Mouse (Mus musculus): ENCODE measurements around the gene Ulk4. TPM values are rescaled to one million over a fixed set of nuclear protein-coding genes. Genes with fewer than 3 reads are reported as not detected.
A peak's percentile ranks its signal among the peaks of the same experiment; 100 is the strongest.

The Ulk4 gene
- polyA plus RNA-seq, 1 experiment from 2014 or later: 134 TPM

DNA sequence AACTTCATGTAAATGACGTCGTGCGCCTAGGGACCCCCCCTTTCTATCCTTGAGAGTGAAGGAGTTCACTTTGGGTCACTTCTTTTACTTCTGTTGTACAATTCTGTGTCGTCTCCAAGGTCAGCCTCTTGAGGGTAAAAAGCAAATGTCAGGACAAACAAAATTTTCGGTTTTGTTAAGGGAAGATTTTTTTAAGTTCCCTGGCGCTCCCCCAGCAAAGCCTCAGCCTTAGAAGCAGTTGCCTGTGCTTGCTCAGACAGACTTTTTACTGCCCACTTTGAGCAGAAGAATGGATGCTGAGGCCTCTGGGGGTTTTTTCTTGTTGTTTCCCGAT lies 21.0 kb upstream of the Ulk4 start:
- H3K4me2 ChIP-seq (replicated peaks): peak overlapping the region; percentile 80
- peak overlapping the region; percentile 41 for H3K27ac ChIP-seq (replicated peaks)
- WGBS: 0% methylated on average over 7 of the region's 7 CpGs
- no peak for ATAC-seq (replicated peaks)
- no peaks in the 10 kb centered on the region for H3K9me3 ChIP-seq
- H3K36me3 ChIP-seq: no peaks in the 10 kb centered on the region
- peak overlapping the region; percentile 87 for H3K9ac ChIP-seq (replicated peaks)
- peak overlapping the region; percentile 80 for H3K4me3 ChIP-seq
- no peaks in the 10 kb centered on the region for H3K27me3 ChIP-seq
- peaks cover 45% of the 10 kb centered on the region for H3K4me1 ChIP-seq

DNA sequence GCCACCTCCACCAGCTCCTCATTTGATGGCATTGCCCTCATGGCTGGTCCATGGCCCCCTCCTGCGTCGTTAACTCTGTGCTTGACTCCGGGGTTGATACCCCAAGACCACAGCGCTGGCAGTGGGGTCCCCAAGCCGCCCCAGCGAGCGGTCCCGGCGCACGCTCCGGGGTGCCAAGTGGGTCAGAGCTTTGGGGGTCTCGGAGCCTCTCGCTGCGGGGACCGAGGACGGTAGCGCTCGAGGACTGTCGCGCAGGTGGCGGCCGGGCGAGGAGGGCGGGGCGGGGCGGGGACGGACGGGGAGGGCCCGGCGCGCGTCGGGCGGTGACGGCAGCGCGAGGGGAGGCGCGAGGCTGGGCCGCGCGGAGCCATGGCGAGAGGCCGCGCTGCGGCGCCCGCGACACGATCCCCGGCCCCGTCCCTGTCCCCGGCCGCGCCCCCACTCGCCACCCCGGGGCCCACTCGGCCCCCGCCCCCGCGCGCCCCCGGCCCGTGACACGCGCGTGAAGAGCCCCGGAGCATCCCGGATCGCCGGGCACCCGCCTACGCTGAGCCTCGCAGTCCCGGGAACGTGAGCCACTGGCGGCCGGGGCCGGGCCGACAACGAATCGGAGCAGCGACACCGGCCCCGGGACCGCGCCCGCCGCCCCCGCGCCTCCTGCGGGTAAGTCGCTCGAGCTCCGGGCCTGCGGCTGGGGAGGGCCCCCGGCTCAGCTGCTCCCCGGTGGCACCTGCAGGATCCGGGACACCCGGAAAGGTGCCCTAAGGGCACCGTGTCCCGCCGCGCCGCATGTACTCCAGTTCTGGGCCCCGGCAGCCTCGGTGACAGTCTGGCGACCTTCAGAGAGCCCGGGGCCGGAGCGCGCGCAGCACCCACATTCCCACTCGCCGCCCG lies 20.4 kb upstream of the Ulk4 start, which contains the start of gene Trak1:
TSS of gene Trak1 (plus strand) at position 332 of the 894 bp plus-strand sequence.
- Histone ChIP-seq H3K27ac (replicated peaks) (peak within 1 kb of the TSS; percentile 41), H3K27me3 (no peaks in the 10 kb centered on the region), H3K9ac (replicated peaks) (peak within 1 kb of the TSS; percentile 87), H3K4me2 (replicated peaks) (peak within 1 kb of the TSS; percentile 80), H3K36me3 (no peaks in the 10 kb centered on the region), H3K4me1 (peaks cover 43% of the 10 kb centered on the region), H3K9me3 (no peaks in the 10 kb centered on the region), H3K4me3 (peak within 1 kb of the TSS; percentile 80)
- under 1% methylated on average over 78 of the region's 116 CpGs for WGBS
- peak; percentile 87 for ATAC-seq (replicated peaks)

DNA sequence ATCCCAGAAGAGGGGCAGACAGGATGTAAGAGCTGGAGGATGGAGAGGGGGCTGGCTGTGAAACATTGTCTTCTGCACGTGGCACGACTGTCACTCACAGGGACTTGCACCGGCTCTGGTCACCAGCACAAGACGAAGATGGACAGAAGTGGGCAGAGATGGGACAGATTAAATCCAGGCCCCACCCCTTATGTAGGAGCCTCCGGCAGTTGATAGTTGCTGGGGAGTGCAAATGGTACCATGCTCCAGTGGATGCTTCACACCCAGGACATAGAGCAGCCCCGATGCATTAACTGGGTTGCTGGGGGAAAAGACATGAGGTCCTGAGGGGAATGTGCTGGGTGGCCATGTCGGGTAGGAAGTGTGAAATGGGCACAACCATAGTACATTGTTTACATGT lies 18.2 kb upstream of the Ulk4 start:
- no peak overlapping the region for H3K4me3 ChIP-seq

DNA sequence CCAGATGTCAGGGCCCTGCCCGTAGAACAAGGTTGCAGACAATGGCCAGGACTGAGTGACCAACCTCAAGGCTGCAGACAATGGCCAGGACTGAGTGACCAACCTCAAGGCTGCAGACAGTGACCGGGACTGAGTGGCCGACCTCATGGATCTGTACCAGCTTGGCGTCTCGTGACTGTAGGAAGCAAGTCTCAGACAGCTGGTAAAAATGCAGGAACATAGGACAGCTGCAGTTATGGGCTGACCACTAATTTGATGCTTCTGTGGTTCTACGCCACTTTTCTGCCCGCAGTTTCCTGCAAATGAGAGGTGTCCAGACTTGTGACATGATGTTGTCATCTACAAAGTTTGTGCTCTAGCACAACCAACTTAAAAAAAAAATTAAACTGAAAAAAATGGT lies 16.2 kb upstream of the Ulk4 start:
- no peak overlapping the region for H3K27ac ChIP-seq (replicated peaks)
- H3K9ac ChIP-seq (replicated peaks): no peak overlapping the region
- no peak overlapping the region for H3K4me2 ChIP-seq (replicated peaks)
- WGBS: 83% methylated on average over 7 of the region's 7 CpGs
- H3K36me3 ChIP-seq: no peaks in the 10 kb centered on the region
- no peaks in the 10 kb centered on the region for H3K27me3 ChIP-seq
- no peak for ATAC-seq (replicated peaks)
- no peaks in the 10 kb centered on the region for H3K9me3 ChIP-seq
- H3K4me1 ChIP-seq: peaks cover 8% of the 10 kb centered on the region
- H3K4me3 ChIP-seq: no peak overlapping the region

More for the DNA sequence above, 18.2 kb upstream of the Ulk4 start:
- Histone ChIP-seq H3K27me3 (no peaks in the 10 kb centered on the region), H3K27ac (replicated peaks) (no peak overlapping the region), H3K9ac (replicated peaks) (no peak overlapping the region), H3K4me1 (peaks cover 29% of the 10 kb centered on the region), H3K36me3 (no peaks in the 10 kb centered on the region), H3K9me3 (no peaks in the 10 kb centered on the region), H3K4me2 (replicated peaks) (no peak overlapping the region)
- ATAC-seq (replicated peaks): no peak
- 78% methylated on average over 7 of the region's 7 CpGs for WGBS

DNA sequence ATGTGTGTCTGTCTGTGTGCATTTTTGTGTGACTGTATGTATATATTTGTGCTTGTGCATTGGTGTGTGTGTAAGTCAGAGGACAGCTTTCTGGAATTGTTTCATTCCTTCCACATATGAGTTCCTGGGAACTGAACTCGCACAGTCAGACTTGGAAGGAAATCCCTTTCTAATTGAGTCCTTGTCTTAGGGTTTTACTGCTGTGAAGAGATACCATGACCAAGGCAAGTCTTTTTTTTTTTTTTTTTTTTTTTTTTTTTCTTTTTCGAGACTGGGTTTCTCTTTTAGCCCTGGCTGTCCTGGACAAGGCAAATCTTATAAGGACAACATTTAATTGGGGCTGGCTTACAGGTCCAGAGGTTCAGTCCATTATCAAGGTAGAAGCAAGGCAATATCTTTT lies 14.3 kb upstream of the Ulk4 start:
- Histone ChIP-seq H3K36me3 (no peaks in the 10 kb centered on the region), H3K27ac (replicated peaks) (no peak overlapping the region), H3K4me3 (no peak overlapping the region), H3K9me3 (no peaks in the 10 kb centered on the region), H3K27me3 (no peaks in the 10 kb centered on the region), H3K4me2 (replicated peaks) (no peak overlapping the region), H3K9ac (replicated peaks) (no peak overlapping the region), H3K4me1 (0 out of 2 replicates have a peak, but pooled peaks cover under 1% of the 10 kb centered on the region)
- WGBS: 94% methylated on average over 2 of the region's 2 CpGs
- no peak for ATAC-seq (replicated peaks)

DNA sequence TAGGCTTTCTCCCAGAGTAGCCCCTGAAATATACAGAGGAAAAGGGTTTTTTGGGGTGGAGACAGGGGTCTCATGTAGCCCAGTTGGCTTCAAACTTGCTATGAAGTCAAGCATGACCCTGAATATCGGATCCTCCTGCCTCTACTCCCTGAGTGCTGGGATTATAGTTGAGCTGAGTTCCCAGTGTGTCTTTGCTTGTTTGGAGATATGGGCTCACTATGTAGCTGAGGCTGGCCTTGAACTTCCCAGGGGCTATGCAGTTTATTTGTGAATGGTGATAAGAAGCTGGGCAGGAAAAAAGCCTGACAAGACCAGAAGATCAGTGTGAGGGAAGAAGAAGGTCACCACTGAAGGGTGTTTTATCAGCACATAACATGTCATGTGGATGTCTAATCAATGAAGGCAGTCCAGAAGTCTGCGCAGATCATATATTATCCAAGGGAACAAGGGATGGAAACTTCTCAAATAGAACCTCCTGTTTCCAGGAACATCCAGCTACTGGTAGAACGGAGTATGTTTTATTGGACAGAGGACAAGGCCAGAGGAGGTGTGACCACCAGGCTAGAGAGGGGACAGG lies 9.4 kb upstream of the Ulk4 start:
- ATAC-seq (replicated peaks): no peak; the same call in none of the 2 replicates

DNA sequence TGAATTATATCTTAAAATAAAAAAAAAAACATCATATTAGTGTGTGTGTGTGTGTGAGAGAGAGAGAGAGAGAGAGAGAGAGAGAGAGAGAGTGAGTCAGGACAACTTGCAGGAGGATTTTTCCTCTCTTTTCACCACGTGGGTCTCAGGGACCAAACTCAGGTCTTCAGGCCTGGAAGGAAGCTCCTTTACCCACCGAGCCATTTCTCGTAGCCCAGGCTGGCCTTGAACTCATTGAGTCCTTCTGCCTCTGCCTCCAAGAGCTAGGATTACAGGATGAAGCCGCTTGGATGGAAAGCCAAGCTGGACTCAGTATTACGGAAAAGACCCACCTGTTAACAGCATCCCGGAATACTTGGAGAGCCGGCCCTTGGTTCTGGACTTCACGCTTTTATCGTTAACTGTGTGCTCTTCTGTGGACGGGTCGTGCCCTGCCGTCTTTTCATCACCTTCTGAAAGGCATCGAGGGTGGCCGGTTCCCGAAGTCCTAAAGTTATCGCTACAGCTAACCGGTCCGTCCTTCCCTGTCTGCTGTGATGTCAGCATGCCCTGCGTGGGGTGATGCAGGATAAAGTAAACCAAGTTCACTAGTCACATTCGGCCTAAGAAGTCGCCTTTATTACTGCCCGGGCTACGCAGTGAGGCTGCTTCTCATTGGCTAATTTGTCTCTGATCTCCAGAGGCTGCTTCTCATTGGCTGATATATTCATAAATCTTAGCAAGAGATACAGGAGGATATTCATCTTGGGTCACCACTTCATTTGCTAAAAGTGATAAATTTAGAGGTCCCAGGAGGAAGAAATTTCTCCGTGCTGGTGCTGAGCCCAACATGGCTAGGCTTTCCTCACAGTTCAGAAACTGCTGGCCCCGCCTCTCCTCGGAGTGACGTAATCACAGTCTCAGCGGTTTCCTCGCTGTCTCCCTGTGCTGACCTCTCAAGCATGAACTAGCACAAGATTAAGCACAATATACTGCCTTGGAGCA lies 8.6 kb upstream of the Ulk4 start:
- Histone ChIP-seq H3K4me1 (peaks cover 8% of the 10 kb centered on the region), H3K36me3 (no peaks in the 10 kb centered on the region), H3K4me3 (peak overlapping the region; percentile 48), H3K27me3 (no peaks in the 10 kb centered on the region), H3K4me2 (replicated peaks) (peak overlapping the region; percentile 61), H3K9me3 (no peaks in the 10 kb centered on the region), H3K27ac (replicated peaks) (0 out of 2 replicates have a peak overlapping the region, but pooled peaks have one; percentile 12), H3K9ac (replicated peaks) (peak overlapping the region; percentile 45)
- 16% methylated on average over 29 of the region's 29 CpGs for WGBS
- ATAC-seq (replicated peaks): peak; percentile 84

More for the DNA sequence above, 9.4 kb upstream of the Ulk4 start:
- Histone ChIP-seq H3K4me3 (peak overlapping the region; percentile 48), H3K4me1 (peaks cover 8% of the 10 kb centered on the region), H3K9ac (replicated peaks) (peak overlapping the region; percentile 45), H3K9me3 (no peaks in the 10 kb centered on the region), H3K36me3 (no peaks in the 10 kb centered on the region), H3K27ac (replicated peaks) (0 out of 2 replicates have a peak overlapping the region, but pooled peaks have one; percentile 7), H3K4me2 (replicated peaks) (peak overlapping the region; percentile 61), H3K27me3 (no peaks in the 10 kb centered on the region)
- 77% methylated on average over 3 of the region's 3 CpGs for WGBS

DNA sequence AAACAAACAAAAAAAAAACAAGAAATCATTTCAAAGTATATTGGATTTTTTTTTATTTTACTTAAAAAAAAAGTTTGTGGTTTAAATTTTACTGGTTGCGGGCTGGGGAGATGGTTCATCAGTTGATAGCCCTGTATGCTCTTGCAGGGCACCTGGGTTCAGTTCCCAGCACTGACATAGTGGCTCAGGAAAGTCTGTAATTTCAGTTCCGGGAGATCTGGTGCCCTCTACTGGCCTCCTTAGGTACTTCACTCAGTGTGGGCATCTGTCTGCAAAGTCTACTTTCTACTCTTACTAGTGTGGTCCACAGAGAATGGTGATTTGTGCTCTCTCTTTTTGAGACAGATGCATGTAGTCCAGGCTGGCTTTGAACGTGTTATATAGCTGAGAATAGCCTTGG lies 7.4 kb upstream of the Ulk4 start:
- H3K4me2 ChIP-seq (replicated peaks): no peak overlapping the region
- peaks cover 8% of the 10 kb centered on the region for H3K4me1 ChIP-seq
- no peaks in the 10 kb centered on the region for H3K36me3 ChIP-seq
- H3K9ac ChIP-seq (replicated peaks): no peak overlapping the region
- H3K27ac ChIP-seq (replicated peaks): no peak overlapping the region
- WGBS: 97% methylated on average over 3 of the region's 3 CpGs
- no peak overlapping the region for H3K4me3 ChIP-seq
- no peaks in the 10 kb centered on the region for H3K27me3 ChIP-seq
- H3K9me3 ChIP-seq: no peaks in the 10 kb centered on the region
- ATAC-seq (replicated peaks): no peak

DNA sequence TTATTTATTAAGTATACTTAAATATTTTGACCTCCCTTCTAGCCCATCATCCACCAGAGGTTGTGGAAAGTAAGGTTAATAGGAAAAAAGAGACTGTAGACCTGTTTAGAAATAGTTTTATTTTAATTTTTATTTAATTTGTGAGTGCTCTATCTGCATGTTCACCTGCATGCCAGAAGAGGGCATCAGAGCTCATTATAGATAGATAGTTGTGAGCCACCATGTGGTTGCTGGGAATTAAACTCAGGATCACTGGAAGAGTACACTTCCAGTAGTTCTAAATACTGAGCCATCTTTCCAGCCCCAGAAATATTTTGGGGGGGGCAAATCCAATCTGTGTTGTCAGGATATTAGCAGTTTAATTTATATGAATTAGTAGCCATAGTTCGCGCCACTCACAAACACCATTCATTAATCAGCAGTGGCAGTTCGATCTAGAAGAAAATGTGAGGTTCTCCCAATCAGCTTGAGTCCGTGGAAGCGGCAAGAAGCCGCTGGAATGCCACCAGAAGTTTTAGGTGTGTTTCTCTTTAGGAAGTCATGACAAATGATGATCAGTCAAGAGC lies 6.7 kb upstream of the Ulk4 start:
- Histone ChIP-seq H3K9me3 (no peaks in the 10 kb centered on the region), H3K4me1 (peaks cover 10% of the 10 kb centered on the region), H3K9ac (replicated peaks) (no peak overlapping the region), H3K4me2 (replicated peaks) (no peak overlapping the region), H3K27me3 (no peaks in the 10 kb centered on the region), H3K36me3 (no peaks in the 10 kb centered on the region), H3K4me3 (no peak overlapping the region), H3K27ac (replicated peaks) (no peak overlapping the region)
- ATAC-seq (replicated peaks): no peak
- 98% methylated on average over 6 of the region's 6 CpGs for WGBS

DNA sequence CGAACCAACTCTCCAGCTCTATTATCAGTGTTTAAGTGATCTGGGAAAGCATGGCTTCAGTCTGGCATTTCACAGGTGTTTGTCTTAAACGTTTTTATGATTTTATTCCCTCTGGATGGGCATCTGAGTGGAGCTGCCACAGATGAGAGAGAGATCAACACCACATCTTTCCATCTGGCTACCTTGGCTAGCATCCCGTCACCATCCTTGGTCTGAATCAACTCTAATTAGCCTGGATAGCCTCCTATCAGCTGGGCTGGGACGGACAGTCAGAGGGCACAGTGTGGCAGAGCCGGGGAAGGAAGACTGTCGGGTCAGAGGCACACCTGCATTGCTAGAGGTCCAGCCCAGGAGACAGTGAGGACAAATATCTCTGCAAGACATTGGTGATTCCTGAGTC lies 4.9 kb upstream of the Ulk4 start:
- Histone ChIP-seq H3K9ac (replicated peaks) (no peak overlapping the region), H3K27ac (replicated peaks) (no peak overlapping the region), H3K27me3 (no peaks in the 10 kb centered on the region), H3K4me3 (no peak overlapping the region), H3K4me2 (replicated peaks) (no peak overlapping the region), H3K4me1 (peaks cover 19% of the 10 kb centered on the region), H3K9me3 (no peaks in the 10 kb centered on the region), H3K36me3 (no peaks in the 10 kb centered on the region)
- WGBS: 88% methylated on average over 6 of the region's 6 CpGs
- ATAC-seq (replicated peaks): no peak

DNA sequence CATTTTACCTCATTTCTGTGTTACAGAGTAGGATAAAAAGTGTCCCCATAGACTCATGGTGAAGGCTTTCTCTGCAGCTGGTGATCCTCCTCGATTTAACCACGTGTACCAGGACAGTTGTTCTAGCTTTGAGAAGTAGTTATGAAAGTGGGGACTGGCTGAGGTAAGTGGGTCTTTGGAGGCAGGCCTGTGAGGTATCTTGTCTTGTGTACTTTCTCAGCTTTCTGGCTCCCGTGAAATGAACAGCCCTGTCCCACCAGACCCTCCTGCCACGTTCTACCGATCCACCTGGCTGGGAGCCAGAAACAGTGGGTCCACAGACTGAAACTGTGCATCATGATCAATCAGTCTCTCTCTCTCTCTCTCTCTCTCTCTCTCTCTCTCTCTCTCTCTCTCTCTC lies 2.2 kb upstream of the Ulk4 start:
- Histone ChIP-seq H3K4me3 (no peak overlapping the region), H3K9ac (replicated peaks) (no peak overlapping the region), H3K27me3 (no peaks in the 10 kb centered on the region), H3K36me3 (no peaks in the 10 kb centered on the region), H3K4me1 (peaks cover 21% of the 10 kb centered on the region), H3K4me2 (replicated peaks) (no peak overlapping the region), H3K9me3 (no peaks in the 10 kb centered on the region), H3K27ac (replicated peaks) (no peak overlapping the region)
- WGBS: 84% methylated on average over 5 of the region's 5 CpGs
- no peak for ATAC-seq (replicated peaks)
